Mouse (Mus musculus) liver, embryonic 11.5 days (tissue): Measurements from ENCODE around the gene Hmgcs2. TPM values are rescaled to one million over a fixed set of nuclear protein-coding genes. Genes with fewer than 3 reads are reported as not detected.
A peak's percentile ranks its signal among the peaks of the same experiment; 100 is the strongest.

Source experiments
- ATAC-seq: fragments of 200-750 bp; cut with Nextera tagmentation; replicated peaks from 2 replicates; pipeline ENCODE4 v1.8.0; 2017; ENCODE audit warnings: moderate number of reproducible peaks, mild to moderate bottlenecking, moderate TSS enrichment, moderate library complexity; ENCODE audit not compliant: low FRiP score
- DNase-seq: peaks from one replicate; pipeline ENCODE4 v3.0.0-alpha.2; 2017; ENCODE audit warnings: low spot score
- H3K27ac ChIP-seq: fragments of 300-500 bp; sonication (generic); 2 replicates; pipeline ENCODE4 v1.5.1; 2014; ENCODE audit warnings: mild to moderate bottlenecking, low read depth, low read length, control low read depth
- H3K27me3 ChIP-seq: fragments of 300-500 bp; sonication (generic); replicated peaks from 2 replicates; pipeline ENCODE4 v1.6.1; 2014; ENCODE audit warnings: low read length, mixed read lengths; ENCODE audit not compliant: control insufficient read depth, insufficient read depth
- H3K36me3 ChIP-seq: fragments of 300-500 bp; sonication (generic); 2 replicates; pipeline ENCODE4 v1.6.1; 2014; ENCODE audit warnings: mild to moderate bottlenecking, low read length, moderate library complexity, mixed read lengths; ENCODE audit not compliant: control insufficient read depth, insufficient read depth
- H3K4me1 ChIP-seq: fragments of 300-500 bp; sonication (generic); replicated peaks from 2 replicates; pipeline ENCODE4 v1.6.1; 2014; ENCODE audit warnings: low read length, mixed read lengths; ENCODE audit not compliant: control insufficient read depth, insufficient read depth
- H3K4me2 ChIP-seq: fragments of 300-500 bp; sonication (generic); 2 replicates; pipeline ENCODE4 v1.6.1; 2014; ENCODE audit warnings: mild to moderate bottlenecking, control low read depth, moderate library complexity
- H3K4me3 ChIP-seq: fragments of 300-500 bp; sonication (generic); 2 replicates; pipeline ENCODE4 v1.5.1; 2014; ENCODE audit warnings: low read depth, low read length, control low read depth
- H3K9ac ChIP-seq: fragments of 300-500 bp; sonication (generic); 2 replicates; pipeline ENCODE4 v1.6.1; 2014; ENCODE audit warnings: low read depth, low read length, control low read depth
- H3K9me3 ChIP-seq: fragments of 300-500 bp; sonication (generic); 2 replicates; pipeline ENCODE4 v1.6.1; 2016; ENCODE audit warnings: low read length, inconsistent platforms, mixed read lengths; ENCODE audit not compliant: control insufficient read depth
- WGBS: fragments of 180-500 bp; shearing (Covaris S2); extraction: QIAGEN DNeasy Blood & Tissue Kit; methylation state at CpG from one replicate; pipeline ENCODE4 v1.1.7; 2014; 5-methylcytosine and 5-hydroxymethylcytosine counted together
- polyA plus RNA-seq: library from polyadenylated mRNA; unstranded; fragments of >200 nt; fragmentation: Nextera tagmentation; extraction: Ambion mirVana; gene quantifications from 2 replicates; pipeline ENCODE4 v1.2.1, GENCODE M21; 2014

The Hmgcs2 gene
- polyA plus RNA-seq, 1 experiment from 2014 or later: 29.9 TPM

GRCm38 (mm10) chr3:98313294-98314155 lies 33.3 kb downstream of the Hmgcs2 start:
- Histone ChIP-seq H3K4me2 (no peak overlapping the region), H3K4me3 (no peak overlapping the region), H3K9ac (no peak overlapping the region), H3K27me3 (no peaks in the 10 kb centered on the region), H3K4me1 (no peaks in the 10 kb centered on the region), H3K27ac (no peak overlapping the region; the same call in 1 of the 2 replicates), H3K9me3 (no peaks in the 10 kb centered on the region), H3K36me3 (peaks cover 12% of the 10 kb centered on the region; the same call in 1 of the 2 replicates)
- ATAC-seq (no peak; the same call in 1 of the 2 replicates), DNase-seq (no peak)
- 84% methylated on average over 9 of the region's 9 CpGs for WGBS

DNA sequence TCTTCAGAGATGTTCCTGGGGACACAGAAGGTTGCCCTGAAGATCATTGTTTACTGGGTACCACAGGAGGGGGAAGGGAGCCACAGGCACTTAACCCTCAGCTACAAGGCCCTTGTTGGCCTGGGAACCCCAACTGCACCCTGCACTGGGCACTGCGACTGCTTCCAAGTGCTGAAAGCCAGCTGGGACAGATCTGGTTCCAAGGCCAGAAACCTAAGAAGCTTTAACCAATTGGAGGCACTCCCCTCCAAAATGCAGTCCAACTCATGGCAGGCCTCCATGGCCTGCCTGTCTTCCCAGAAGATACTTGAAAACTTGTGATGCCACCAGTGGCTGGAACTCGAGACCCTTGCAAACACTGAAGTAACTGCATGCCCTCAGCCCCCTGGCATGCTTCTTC lies 34.9 kb downstream of the Hmgcs2 start:
- DNase-seq: no peak

GRCm38 (mm10) chr3:98317143-98317542 lies 36.9 kb downstream of the Hmgcs2 start:
- DNase-seq: no peak
- no peak overlapping the region for H3K4me3 ChIP-seq
- H3K9me3 ChIP-seq: no peaks in the 10 kb centered on the region
- H3K27me3 ChIP-seq: no peaks in the 10 kb centered on the region
- no peak overlapping the region for H3K27ac ChIP-seq
- no peak for ATAC-seq
- peaks cover 23% of the 10 kb centered on the region; the same call in 1 of the 2 replicates for H3K36me3 ChIP-seq
- H3K4me1 ChIP-seq: no peaks in the 10 kb centered on the region
- no peak overlapping the region for H3K4me2 ChIP-seq
- H3K9ac ChIP-seq: no peak overlapping the region
- 86% methylated on average over 3 of the region's 3 CpGs for WGBS

More for the DNA sequence above, 34.9 kb downstream of the Hmgcs2 start:
- Histone ChIP-seq H3K9me3 (no peaks in the 10 kb centered on the region), H3K9ac (no peak overlapping the region), H3K4me3 (no peak overlapping the region), H3K27me3 (no peaks in the 10 kb centered on the region), H3K4me1 (no peaks in the 10 kb centered on the region), H3K4me2 (no peak overlapping the region), H3K36me3 (peaks cover 17% of the 10 kb centered on the region; the same call in 1 of the 2 replicates), H3K27ac (no peak overlapping the region)
- 92% methylated on average over 2 of the region's 2 CpGs for WGBS
- no peak for ATAC-seq

- Histone ChIP-seq H3K27me3 (no peaks in the 10 kb centered on the region), H3K9me3 (no peaks in the 10 kb centered on the region), H3K4me3 (no peak overlapping the region), H3K4me1 (no peaks in the 10 kb centered on the region), H3K4me2 (no peak overlapping the region), H3K9ac (no peak overlapping the region), H3K36me3 (peaks cover 32% of the 10 kb centered on the region; the same call in 1 of the 2 replicates), H3K27ac (no peak overlapping the region)
- no peak for DNase-seq
- WGBS: 85% methylated on average over 2 of the region's 2 CpGs
- ATAC-seq: no peak
Observed at GRCm38 (mm10) chr3:98319190-98319589, 39.0 kb downstream of the Hmgcs2 start.

DNA sequence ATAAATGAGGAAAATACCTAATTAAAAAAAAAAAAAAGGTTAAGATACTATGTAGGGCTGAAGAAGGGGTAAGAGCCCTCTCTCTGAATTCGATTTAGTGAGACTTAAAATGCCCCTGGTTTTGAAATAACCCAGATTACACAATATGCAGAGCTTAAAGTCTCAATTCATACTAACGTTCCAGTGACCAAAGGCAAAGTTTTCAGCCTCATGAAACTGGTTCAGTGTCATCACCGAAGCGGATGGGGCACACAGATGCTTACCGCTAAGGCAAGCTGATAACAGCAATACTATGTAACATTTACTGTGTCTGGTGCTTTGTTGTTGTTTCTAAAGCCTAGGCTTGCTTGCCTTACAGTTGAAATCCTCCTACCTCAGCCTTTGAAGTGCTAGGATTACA lies 42.0 kb downstream of the Hmgcs2 start:
- Histone ChIP-seq H3K9me3 (no peaks in the 10 kb centered on the region), H3K27ac (no peak overlapping the region), H3K4me2 (no peak overlapping the region), H3K4me1 (no peaks in the 10 kb centered on the region), H3K9ac (no peak overlapping the region), H3K36me3 (peaks cover 36% of the 10 kb centered on the region; the same call in 1 of the 2 replicates), H3K4me3 (no peak overlapping the region), H3K27me3 (no peaks in the 10 kb centered on the region)
- ATAC-seq (no peak), DNase-seq (no peak)
- 86% methylated on average over 5 of the region's 5 CpGs for WGBS

DNA sequence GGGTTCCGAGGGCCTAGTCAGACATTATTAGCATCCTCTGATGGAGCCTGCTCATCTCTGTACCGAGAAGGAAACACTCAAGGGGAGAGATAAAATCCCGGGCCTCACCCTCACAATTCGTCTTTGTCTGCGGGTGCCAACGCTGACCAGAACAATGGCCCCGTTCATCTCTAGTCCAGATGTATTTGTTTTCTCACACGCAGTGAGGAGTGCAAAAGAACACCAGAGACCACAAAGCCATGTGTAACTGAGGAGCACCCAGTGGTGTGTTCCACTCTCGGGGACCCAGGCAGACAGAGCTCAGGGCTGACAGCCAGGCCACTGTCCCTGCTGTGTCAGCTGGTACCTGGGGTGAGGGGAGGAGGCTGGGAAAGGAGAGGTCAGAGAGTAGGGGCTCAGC lies 44.0 kb downstream of the Hmgcs2 start:
- no peak overlapping the region for H3K9ac ChIP-seq
- H3K27ac ChIP-seq: no peak overlapping the region
- H3K9me3 ChIP-seq: no peaks in the 10 kb centered on the region
- DNase-seq (no peak), ATAC-seq (no peak)
- WGBS: 86% methylated on average over 9 of the region's 9 CpGs
- H3K36me3 ChIP-seq: peaks cover 35% of the 10 kb centered on the region
- H3K4me1 ChIP-seq: no peaks in the 10 kb centered on the region
- no peaks in the 10 kb centered on the region for H3K27me3 ChIP-seq
- no peak overlapping the region for H3K4me3 ChIP-seq
- no peak overlapping the region for H3K4me2 ChIP-seq

- no peaks in the 10 kb centered on the region for H3K9me3 ChIP-seq
- H3K4me1 ChIP-seq: peaks cover 33% of the 10 kb centered on the region
- peak; percentile 44; the same call in 1 of the 2 replicates for ATAC-seq
- no peak overlapping the region for H3K4me3 ChIP-seq
- no peak for DNase-seq
- 76% methylated on average over 2 of the region's 2 CpGs for WGBS
- H3K4me2 ChIP-seq: peak overlapping the region; percentile 16; the same call in 1 of the 2 replicates
- peaks cover 23% of the 10 kb centered on the region for H3K36me3 ChIP-seq
- H3K27ac ChIP-seq: no peak overlapping the region
- H3K9ac ChIP-seq: no peak overlapping the region
- no peaks in the 10 kb centered on the region for H3K27me3 ChIP-seq
Observed at GRCm38 (mm10) chr3:98334010-98334409, 53.8 kb downstream of the Hmgcs2 start.

- no peaks in the 10 kb centered on the region for H3K27me3 ChIP-seq
- ATAC-seq (no peak), DNase-seq (no peak)
- H3K36me3 ChIP-seq: peaks cover 20% of the 10 kb centered on the region; the same call in 1 of the 2 replicates
- H3K9me3 ChIP-seq: no peaks in the 10 kb centered on the region
- H3K27ac ChIP-seq: 0 out of 2 replicates have a peak overlapping the region, but pooled peaks have one; percentile 30
- H3K4me2 ChIP-seq: peak overlapping the region; percentile 93
- peaks cover 33% of the 10 kb centered on the region for H3K4me1 ChIP-seq
- no peak overlapping the region for H3K4me3 ChIP-seq
- no peak overlapping the region for H3K9ac ChIP-seq
Observed at GRCm38 (mm10) chr3:98335331-98335730, 55.1 kb downstream of the Hmgcs2 start.
